Mouse (Mus musculus): Measurements from ENCODE around the gene Rgcc. TPM values are rescaled to one million over a fixed set of nuclear protein-coding genes. Genes with fewer than 3 reads are reported as not detected.

The Rgcc gene
- total and polyA plus RNA-seq, 3 experiments: 2.2 to 5.2 (median 2.3) TPM

DNA sequence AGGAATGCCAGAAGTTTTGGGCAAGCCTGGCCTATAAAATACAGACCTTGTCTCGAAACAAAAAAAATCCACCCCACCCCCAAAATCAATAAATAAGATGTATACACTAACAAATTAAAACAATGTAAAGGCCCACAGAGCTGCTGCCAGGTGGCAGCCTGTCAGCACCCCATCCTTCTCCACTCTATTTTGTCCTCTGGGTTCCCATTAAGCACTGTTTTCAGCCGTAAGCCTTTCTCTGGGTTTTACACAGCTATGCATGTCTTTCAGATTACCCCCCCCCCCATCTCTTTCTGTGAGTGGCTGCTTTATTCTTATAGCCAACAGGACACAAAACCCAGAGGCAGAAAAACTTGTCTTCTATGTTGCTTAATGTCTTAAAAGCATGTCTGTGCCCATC is 16.2 kb upstream of the Rgcc start:
- peaks cover 0 to 5% of the 10 kb centered on the region in 2 experiments; a peak in 2 of 4 replicates for H3K4me1 ChIP-seq (ENCODE audit: control insufficient read depth in 1 of 2, insufficient read depth in 2 of 2)
- H3K27ac ChIP-seq (ENCODE audit: insufficient read depth, low read depth): no peak overlapping the region
- H3K4me2 ChIP-seq (ENCODE audit: insufficient read depth, low read depth, poor library complexity, severe bottlenecking): no peak overlapping the region
- dilution Hi-C loops (cut with MboI; ENCODE audit: extremely low pct_ligation_motif_present, extremely low pct_unique_long_range_greater_than_20kb, low sequenced_read_pairs) (no loop called here), in situ Hi-C loops (cut with MboI; ENCODE audit: low pct_ligation_motif_present, low pct_unique_long_range_greater_than_20kb, low sequenced_read_pairs) (no loop called here)
- no peak for TF ChIP-seq GABPA (IDR thresholded peaks at IDR 0.05; ENCODE audit: insufficient replicate concordance, low read depth, low read length)
- no peak for TF ChIP-seq UBTF (IDR thresholded peaks at IDR 0.05; ENCODE audit: low read depth, low read length)
- TF ChIP-seq KAT2A (IDR thresholded peaks at IDR 0.05; ENCODE audit: insufficient replicate concordance, low read length): no peak
- TF ChIP-seq E2F4 (IDR thresholded peaks at IDR 0.05; ENCODE audit: insufficient replicate concordance, low read depth, low read length): no peak
- no peak for TF ChIP-seq TCF12 (IDR thresholded peaks at IDR 0.05; ENCODE audit: low read depth, low read length)
- TF ChIP-seq MEF2A (IDR thresholded peaks at IDR 0.05; ENCODE audit: borderline replicate concordance, low read depth, low read length): no peak
- TF ChIP-seq SMC3 (IDR thresholded peaks at IDR 0.05; ENCODE audit: low read depth, low read length): no peak
- no peak for TF ChIP-seq USF2 (conservative IDR thresholded peaks at IDR 0.05; ENCODE audit: low read depth, low read length)
- TF ChIP-seq MAFK (IDR thresholded peaks at IDR 0.05; ENCODE audit: insufficient replicate concordance, low read length): no peak
- TF ChIP-seq TBP (conservative IDR thresholded peaks at IDR 0.05; ENCODE audit: low read depth, low read length): no peak
- TF ChIP-seq SIN3A (IDR thresholded peaks at IDR 0.05; ENCODE audit: low read length): no peak
- TF ChIP-seq RCOR1 (conservative IDR thresholded peaks at IDR 0.05; ENCODE audit: low read depth, low read length): no peak
- TF ChIP-seq POLR2AphosphoS2 (IDR thresholded peaks at IDR 0.05; ENCODE audit: low read depth, low read length): no peak
- no peak for DNase-seq (ENCODE audit: extremely low read depth)
- H3K9ac ChIP-seq (ENCODE audit: insufficient read depth, low read depth): no peak overlapping the region
- H3K4me3 ChIP-seq (replicated peaks in 1 of 3; ENCODE audit: low read depth in 2 of 3, low read length in 2 of 3, poor library complexity in 1 of 3): no peak overlapping the region
- no peaks in the 10 kb centered on the region for H3K36me3 ChIP-seq (replicated peaks in 1 of 2; ENCODE audit: control insufficient read depth in 1 of 2, insufficient read depth in 1 of 2, low read length in 1 of 2)
- H3K9me3 ChIP-seq (replicated peaks; ENCODE audit: low read length): no peaks in the 10 kb centered on the region
- no peaks in the 10 kb centered on the region for H3K27me3 ChIP-seq (replicated peaks)
- H3K79me2 ChIP-seq (replicated peaks; ENCODE audit: control insufficient read depth, extremely low read depth, insufficient read depth, poor library complexity, severe bottlenecking): no peaks in the 10 kb centered on the region

- no peaks in the 10 kb centered on the region for H3K27me3 ChIP-seq (replicated peaks)
- H3K9me3 ChIP-seq (replicated peaks; ENCODE audit: low read length): no peaks in the 10 kb centered on the region
- no peak for TF ChIP-seq ETS1 (conservative IDR thresholded peaks at IDR 0.05; ENCODE audit: low read depth, low read length)
- no peak for TF ChIP-seq RAD21 (IDR thresholded peaks at IDR 0.05; ENCODE audit: low read depth, low read length)
- no peak for TF ChIP-seq SMC3 (IDR thresholded peaks at IDR 0.05; ENCODE audit: low read depth, low read length)
- no peak for TF ChIP-seq MAFK (IDR thresholded peaks at IDR 0.05; ENCODE audit: insufficient replicate concordance, low read length)
- no peak for TF ChIP-seq TBP (conservative IDR thresholded peaks at IDR 0.05; ENCODE audit: low read depth, low read length)
- TF ChIP-seq GABPA (IDR thresholded peaks at IDR 0.05; ENCODE audit: insufficient replicate concordance, low read depth, low read length): no peak
- no peak for TF ChIP-seq CTCF (conservative IDR thresholded peaks at IDR 0.05 in 1 of 2, IDR thresholded peaks at IDR 0.05 in 1 of 2; ENCODE audit: low read depth in 2 of 2, low read length in 2 of 2)
- no peak for TF ChIP-seq USF1 (IDR thresholded peaks at IDR 0.05; ENCODE audit: low read depth, low read length)
- no peak for TF ChIP-seq KAT2A (IDR thresholded peaks at IDR 0.05; ENCODE audit: insufficient replicate concordance, low read length)
- no peak for TF ChIP-seq EP300 (IDR thresholded peaks at IDR 0.05; ENCODE audit: low read length)
- no peak for TF ChIP-seq ELF1 (IDR thresholded peaks at IDR 0.05; ENCODE audit: low read depth, low read length)
- no peak for TF ChIP-seq MAX (IDR thresholded peaks at IDR 0.05; ENCODE audit: low read length)
- no peak for TF ChIP-seq HCFC1 (IDR thresholded peaks at IDR 0.05; ENCODE audit: low read depth, low read length)
- H3K79me2 ChIP-seq (replicated peaks; ENCODE audit: control insufficient read depth, extremely low read depth, insufficient read depth, poor library complexity, severe bottlenecking): no peaks in the 10 kb centered on the region
- H3K9ac ChIP-seq (ENCODE audit: insufficient read depth, low read depth): no peak overlapping the region
- dilution Hi-C loops (cut with MboI; ENCODE audit: extremely low pct_ligation_motif_present, extremely low pct_unique_long_range_greater_than_20kb, low sequenced_read_pairs) (no loop called here), in situ Hi-C loops (cut with MboI; ENCODE audit: low pct_ligation_motif_present, low pct_unique_long_range_greater_than_20kb, low sequenced_read_pairs) (no loop called here)
- no peak for DNase-seq (ENCODE audit: extremely low read depth)
- peaks cover 0 to 5% of the 10 kb centered on the region in 2 experiments; a peak in 2 of 4 replicates for H3K4me1 ChIP-seq (ENCODE audit: control insufficient read depth in 1 of 2, insufficient read depth in 2 of 2)
- H3K27ac ChIP-seq (ENCODE audit: insufficient read depth, low read depth): no peak overlapping the region
- no peaks in the 10 kb centered on the region for H3K36me3 ChIP-seq (replicated peaks in 1 of 2; ENCODE audit: control insufficient read depth in 1 of 2, insufficient read depth in 1 of 2, low read length in 1 of 2)
- H3K4me2 ChIP-seq (ENCODE audit: insufficient read depth, low read depth, poor library complexity, severe bottlenecking): no peak overlapping the region
- H3K4me3 ChIP-seq (replicated peaks in 1 of 3; ENCODE audit: low read depth in 2 of 3, low read length in 2 of 3, poor library complexity in 1 of 3): no peak overlapping the region
Observed at GRCm38 (mm10) chr14:79315877-79316276, 14.4 kb upstream of the Rgcc start.
